Mouse (Mus musculus) embryonic facial prominence, embryonic 14.5 days (tissue): ENCODE results near the gene Dlx2. TPM values are rescaled to one million over a fixed set of nuclear protein-coding genes. Genes with fewer than 3 reads are reported as not detected.

Experiments
- ATAC-seq: fragments of 200-750 bp; cut with Nextera tagmentation; 2 replicates; pipeline ENCODE4 v1.8.0; 2017; ENCODE audit warnings: low read depth, moderate number of reproducible peaks, moderate TSS enrichment
- DNase-seq: peaks from one replicate; pipeline ENCODE4 v3.0.0-alpha.2; 2015; ENCODE audit warnings: low spot score
- H3K27ac ChIP-seq: fragments of 300-500 bp; sonication (generic); replicated peaks from 2 replicates; pipeline ENCODE4 v1.5.1; 2014; ENCODE audit warnings: low read depth, mild to moderate bottlenecking, low read length, moderate library complexity
- H3K27me3 ChIP-seq: fragments of 300-500 bp; sonication (generic); replicated peaks from 2 replicates; pipeline ENCODE4 v1.6.1; 2014; ENCODE audit warnings: low read length; ENCODE audit not compliant: control insufficient read depth, insufficient read depth
- H3K36me3 ChIP-seq: fragments of 300-500 bp; sonication (generic); 2 replicates; pipeline ENCODE4 v1.6.1; 2014; ENCODE audit warnings: low read length, mixed read lengths; ENCODE audit not compliant: control insufficient read depth, insufficient read depth
- H3K4me1 ChIP-seq: fragments of 300-500 bp; sonication (generic); 2 replicates; pipeline ENCODE4 v1.6.1; 2014; ENCODE audit warnings: antibody characterized with exemption, low read length; ENCODE audit not compliant: control insufficient read depth, insufficient read depth
- H3K4me2 ChIP-seq: fragments of 300-500 bp; sonication (generic); 2 replicates; pipeline ENCODE4 v1.6.1; 2014; ENCODE audit warnings: low read depth, mild to moderate bottlenecking, low read length, moderate library complexity, mixed read lengths
- H3K4me3 ChIP-seq: fragments of 300-500 bp; sonication (generic); 2 replicates; pipeline ENCODE4 v1.5.1; 2014; ENCODE audit warnings: low read depth, mild to moderate bottlenecking, low read length
- H3K9ac ChIP-seq: fragments of 300-500 bp; sonication (generic); 2 replicates; pipeline ENCODE4 v1.6.1; 2014; ENCODE audit warnings: low read depth, mild to moderate bottlenecking, low read length, moderate library complexity, mixed read lengths
- H3K9me3 ChIP-seq: fragments of 300-500 bp; sonication (generic); 2 replicates; pipeline ENCODE4 v1.6.1; 2016; ENCODE audit warnings: low read length; ENCODE audit not compliant: control insufficient read depth
- WGBS: fragments of 180-500 bp; shearing (Covaris S2); extraction: QIAGEN DNeasy Blood & Tissue Kit; methylation state at CpG from one replicate; pipeline ENCODE4 v1.1.7; 2014; 5-methylcytosine and 5-hydroxymethylcytosine counted together
- polyA plus RNA-seq: library from polyadenylated mRNA; unstranded; fragments of >200 nt; fragmentation: Nextera tagmentation; extraction: Ambion mirVana; gene quantifications from 2 replicates; pipeline ENCODE4 v1.2.1, GENCODE M21; 2014

Gene Dlx2
- polyA plus RNA-seq, 1 experiment from 2014 or later = 5.5 TPM

DNA sequence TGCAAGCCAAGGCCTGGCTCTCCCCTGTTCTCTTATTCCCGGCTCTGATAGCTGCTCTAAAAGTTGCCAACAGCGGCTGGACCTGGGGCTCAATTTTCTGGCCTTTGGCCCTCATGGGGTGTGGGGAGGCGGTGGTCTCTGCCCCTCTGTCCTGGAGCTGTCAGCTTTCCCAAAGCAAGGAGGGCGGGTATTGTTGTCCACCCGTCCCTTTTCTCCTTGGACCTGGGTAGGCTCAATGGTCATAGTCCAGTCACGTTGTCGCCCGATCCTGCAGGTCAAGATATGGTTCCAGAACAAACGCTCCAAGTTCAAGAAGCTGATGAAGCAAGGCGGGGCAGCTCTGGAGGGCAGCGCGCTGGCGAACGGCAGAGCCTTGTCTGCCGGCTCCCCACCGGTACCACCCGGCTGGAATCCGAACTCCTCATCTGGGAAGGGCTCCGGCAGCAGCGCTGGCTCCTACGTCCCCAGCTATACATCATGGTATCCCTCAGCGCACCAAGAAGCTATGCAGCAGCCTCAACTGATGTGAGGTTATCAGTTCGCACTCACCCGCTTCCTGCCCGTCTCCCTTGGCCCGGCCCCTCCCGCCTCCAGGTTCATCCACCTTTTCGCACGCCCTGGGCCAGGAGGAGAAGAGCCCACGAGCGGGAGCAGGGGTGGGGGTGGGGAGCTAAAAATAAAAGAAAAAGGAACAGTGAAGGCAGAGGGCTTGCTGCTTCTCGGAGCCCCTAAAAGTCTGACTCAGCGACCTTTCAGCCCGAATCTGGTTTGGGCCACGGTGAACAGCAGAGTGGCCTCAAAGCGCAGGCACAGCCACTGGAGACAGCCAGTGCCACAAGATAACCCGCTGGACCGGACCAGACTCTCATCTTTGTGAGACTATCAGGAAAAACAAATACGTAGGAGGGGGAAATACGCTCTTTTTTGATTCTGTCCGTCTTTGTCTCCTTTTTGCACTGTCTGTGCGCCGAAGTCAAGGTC lies 14.3 kb downstream of the Dlx2 start:
- WGBS = 3% methylated on average over 42 of the region's 43 CpGs
- H3K4me2 ChIP-seq = peak overlapping the region; percentile 75
- peak overlapping the region; percentile 87; the same call in 1 of the 2 replicates for H3K27ac ChIP-seq
- peaks cover 92% of the 10 kb centered on the region for H3K27me3 ChIP-seq
- peak overlapping the region; percentile 55 for H3K9ac ChIP-seq
- DNase-seq (no peak), ATAC-seq (no peak)
- peak overlapping the region; percentile 49 for H3K4me3 ChIP-seq
- no peaks in the 10 kb centered on the region for H3K9me3 ChIP-seq
- 0 out of 2 replicates have a peak, but pooled peaks cover 5% of the 10 kb centered on the region for H3K4me1 ChIP-seq
- no peaks in the 10 kb centered on the region for H3K36me3 ChIP-seq

DNA sequence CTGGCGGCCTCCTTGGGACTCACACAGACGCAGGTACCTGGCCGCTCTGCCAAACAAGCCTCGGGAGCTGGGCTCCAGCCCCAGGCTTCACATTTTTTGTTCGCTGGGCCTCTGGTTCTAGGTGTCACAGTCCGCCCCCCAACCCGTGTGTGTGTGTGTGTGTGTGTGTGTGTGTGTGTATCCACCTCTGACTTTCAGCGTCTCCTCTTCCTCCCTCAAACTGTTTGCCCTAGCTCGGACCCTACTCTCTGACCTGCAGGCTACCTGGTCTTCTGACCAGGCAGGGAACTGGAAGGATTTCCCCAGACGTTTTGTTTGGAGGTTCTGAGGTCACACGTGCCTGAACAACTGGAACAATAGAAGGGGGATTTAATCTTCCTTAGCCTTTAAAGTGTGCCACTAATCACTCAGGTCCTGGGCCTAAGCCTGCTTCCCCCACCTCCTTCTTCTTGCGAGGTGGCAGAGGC lies 15.4 kb downstream of the Dlx2 start:
- Histone ChIP-seq H3K4me3 (peak overlapping the region; percentile 49), H3K9me3 (no peaks in the 10 kb centered on the region), H3K4me2 (peak overlapping the region; percentile 75), H3K36me3 (no peaks in the 10 kb centered on the region), H3K9ac (peak overlapping the region; percentile 55), H3K27ac (peak overlapping the region; percentile 87), H3K4me1 (0 out of 2 replicates have a peak, but pooled peaks cover 5% of the 10 kb centered on the region), H3K27me3 (peaks cover 92% of the 10 kb centered on the region)
- 6% methylated on average over 11 of the region's 12 CpGs for WGBS
- ATAC-seq (no peak), DNase-seq (no peak)

DNA sequence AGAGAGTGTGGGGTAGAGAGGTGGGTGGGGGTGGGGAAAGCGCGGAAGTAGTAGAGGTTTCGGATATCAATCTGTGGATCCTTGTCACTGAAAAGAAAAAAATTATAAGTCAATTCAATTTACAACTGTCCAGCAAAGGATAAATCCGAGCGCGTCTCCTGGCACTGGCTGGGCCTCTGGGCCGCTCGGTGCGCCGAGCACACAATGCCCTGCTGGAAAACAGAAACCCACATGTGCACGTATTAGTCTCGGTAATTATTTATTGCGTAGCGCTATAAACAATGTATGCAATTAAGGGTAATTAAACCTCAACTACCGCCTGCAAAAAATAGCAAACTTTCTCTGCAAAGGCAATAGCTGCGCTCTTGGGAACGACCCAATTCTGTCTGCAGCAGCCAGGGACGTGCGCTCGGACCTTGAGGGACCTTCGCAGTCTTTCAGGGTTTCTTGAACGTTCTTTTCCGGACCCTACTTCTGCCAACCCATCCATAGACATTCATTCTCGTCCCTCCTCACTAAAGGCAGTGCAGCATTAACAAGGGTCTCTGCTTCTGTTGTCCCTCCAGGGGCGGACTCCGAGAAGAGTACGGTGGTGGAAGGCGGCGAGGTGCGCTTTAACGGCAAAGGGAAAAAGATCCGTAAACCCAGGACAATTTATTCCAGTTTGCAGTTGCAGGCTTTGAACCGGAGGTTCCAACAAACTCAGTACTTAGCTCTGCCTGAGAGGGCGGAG lies 16.0 kb downstream of the Dlx2 start:
- peak overlapping the region; percentile 49 for H3K4me3 ChIP-seq
- no peaks in the 10 kb centered on the region for H3K9me3 ChIP-seq
- H3K4me2 ChIP-seq = peak overlapping the region; percentile 75
- WGBS = 2% methylated on average over 34 of the region's 34 CpGs
- 0 out of 2 replicates have a peak, but pooled peaks cover 5% of the 10 kb centered on the region for H3K4me1 ChIP-seq
- ATAC-seq (no peak), DNase-seq (no peak)
- H3K36me3 ChIP-seq = no peaks in the 10 kb centered on the region
- peaks cover 93% of the 10 kb centered on the region for H3K27me3 ChIP-seq
- H3K9ac ChIP-seq = peak overlapping the region; percentile 55
- peak overlapping the region; percentile 87 for H3K27ac ChIP-seq

DNA sequence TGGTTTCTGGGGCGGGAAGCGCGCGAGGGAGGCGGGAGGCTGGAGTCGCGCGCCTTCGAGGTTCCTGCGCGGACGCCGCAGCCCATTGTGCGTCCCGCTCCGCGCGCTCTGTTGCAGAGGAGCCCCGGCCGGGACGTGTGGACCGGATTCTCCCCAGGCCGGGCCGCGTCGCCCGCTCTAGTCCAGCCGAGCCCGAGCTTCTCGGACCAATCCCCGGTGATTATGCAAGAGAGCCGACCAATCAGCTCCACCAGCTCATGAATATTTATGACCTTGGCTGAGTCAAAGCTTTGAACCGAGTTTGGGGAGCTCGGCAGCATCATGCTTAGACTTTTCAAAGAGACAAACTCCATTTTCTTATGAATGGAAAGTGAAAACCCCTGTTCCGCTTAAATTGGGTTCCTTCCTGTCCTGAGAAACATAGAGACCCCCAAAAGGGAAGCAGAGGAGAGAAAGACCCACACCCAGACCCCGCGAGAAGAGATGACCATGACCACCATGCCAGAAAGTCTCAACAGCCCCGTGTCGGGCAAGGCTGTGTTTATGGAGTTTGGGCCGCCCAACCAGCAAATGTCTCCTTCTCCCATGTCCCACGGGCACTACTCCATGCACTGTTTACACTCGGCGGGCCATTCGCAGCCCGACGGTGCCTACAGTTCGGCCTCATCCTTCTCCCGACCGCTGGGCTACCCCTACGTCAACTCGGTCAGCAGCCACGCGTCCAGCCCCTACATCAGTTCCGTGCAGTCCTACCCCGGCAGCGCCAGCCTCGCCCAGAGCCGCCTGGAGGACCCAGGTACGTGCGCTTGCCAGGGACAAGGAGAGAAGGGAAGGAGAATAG lies 16.8 kb downstream of the Dlx2 start:
- peak overlapping the region; percentile 68 for H3K9ac ChIP-seq
- H3K27me3 ChIP-seq = peaks cover 95% of the 10 kb centered on the region
- peak overlapping the region; percentile 87 for H3K27ac ChIP-seq
- 0 out of 2 replicates have a peak, but pooled peaks cover 5% of the 10 kb centered on the region for H3K4me1 ChIP-seq
- H3K4me3 ChIP-seq = peak overlapping the region; percentile 49
- no peaks in the 10 kb centered on the region for H3K9me3 ChIP-seq
- WGBS = under 1% methylated on average over 44 of the region's 60 CpGs
- H3K4me2 ChIP-seq = peak overlapping the region; percentile 75
- peak; percentile 93 for ATAC-seq
- DNase-seq = peak; percentile 97
- no peaks in the 10 kb centered on the region for H3K36me3 ChIP-seq

DNA sequence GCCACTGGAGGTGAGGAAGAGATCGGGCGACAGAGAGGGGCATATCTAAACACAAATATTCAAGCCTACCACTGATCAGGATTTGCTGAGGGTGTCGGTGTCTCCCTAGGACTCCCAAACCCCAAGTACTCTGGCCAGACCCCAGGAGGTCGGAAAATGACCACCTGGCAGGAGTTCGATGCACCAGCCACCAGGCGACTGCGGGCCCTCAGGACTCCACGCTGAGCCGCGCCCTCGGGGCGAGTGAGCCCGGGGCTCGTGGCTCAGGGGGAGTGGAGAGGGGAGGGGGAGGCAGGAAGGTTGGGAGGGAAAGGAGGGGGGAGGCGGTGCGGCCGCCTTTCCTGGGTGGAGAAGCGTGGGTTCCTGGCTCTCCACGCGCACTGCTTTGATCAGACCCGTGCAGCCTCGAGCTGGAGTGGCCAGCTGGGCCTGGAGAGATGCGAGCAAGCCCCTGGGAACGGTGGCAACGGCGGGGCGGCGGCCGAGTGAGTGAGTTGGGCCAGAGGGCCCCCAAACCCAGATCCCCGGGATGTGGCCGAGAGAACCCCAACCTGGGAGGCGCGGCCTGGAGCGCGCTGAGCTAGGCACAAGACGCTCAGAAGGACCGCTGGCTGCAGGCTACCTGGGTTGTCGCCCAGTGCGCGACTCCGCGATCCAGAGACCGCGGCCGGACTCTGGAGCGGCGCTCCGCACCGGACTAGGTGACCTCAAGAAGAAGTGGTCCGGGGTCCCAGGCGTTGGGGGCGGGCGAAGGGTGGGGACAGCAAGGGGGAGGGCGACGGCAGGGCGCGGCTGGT lies 17.6 kb downstream of the Dlx2 start:
- under 1% methylated on average over 29 of the region's 57 CpGs for WGBS
- no peak for DNase-seq
- Histone ChIP-seq H3K4me3 (peak overlapping the region; percentile 49), H3K4me1 (0 out of 2 replicates have a peak, but pooled peaks cover 5% of the 10 kb centered on the region), H3K9ac (peak overlapping the region; percentile 68), H3K27me3 (peaks cover 94% of the 10 kb centered on the region), H3K36me3 (no peaks in the 10 kb centered on the region), H3K4me2 (peak overlapping the region; percentile 75), H3K27ac (peak overlapping the region; percentile 87), H3K9me3 (no peaks in the 10 kb centered on the region)
- ATAC-seq = peak; percentile 46

DNA sequence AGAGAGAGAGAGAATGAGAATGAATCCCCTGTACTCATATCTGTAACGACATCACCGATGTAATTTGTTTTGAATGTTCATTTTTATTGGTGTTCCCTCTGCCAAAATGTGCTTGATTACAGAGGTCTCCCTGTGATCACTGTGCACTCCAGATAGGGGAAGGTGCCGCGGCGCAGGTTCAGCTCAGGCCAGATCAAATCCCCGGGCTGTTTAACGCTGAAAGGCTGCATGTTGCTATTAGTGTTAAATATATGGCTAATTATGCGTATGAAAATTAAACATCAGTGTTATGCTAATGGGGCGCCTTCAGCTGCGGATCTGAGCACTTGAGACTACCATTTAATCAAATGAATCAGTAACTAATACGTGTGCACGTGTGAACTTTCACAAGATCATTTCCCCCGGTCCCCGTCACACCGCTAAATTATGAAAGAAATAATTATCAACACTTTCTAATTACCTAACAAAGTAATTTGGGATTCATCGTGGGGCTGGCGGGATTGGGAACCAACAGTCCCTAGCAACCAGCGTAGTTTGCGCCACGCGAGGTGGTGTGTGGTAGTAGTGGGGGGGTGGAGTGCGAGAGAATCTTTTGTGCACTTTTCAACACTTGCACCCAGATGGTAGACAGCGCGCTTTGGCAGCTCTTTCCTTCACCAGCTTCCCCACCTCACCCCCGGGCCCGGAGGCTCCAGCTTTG lies 18.4 kb downstream of the Dlx2 start, which contains the start of gene Dlx1:
TSS of gene Dlx1 (plus strand) at position 100 of the 700 bp plus-strand sequence.
- H3K4me1 ChIP-seq = peaks cover 9% of the 10 kb centered on the region; the same call in 1 of the 2 replicates
- 1% methylated on average over 26 of the region's 26 CpGs for WGBS
- H3K36me3 ChIP-seq = no peaks in the 10 kb centered on the region
- H3K4me2 ChIP-seq = peak within 1 kb of the TSS; percentile 75
- no peak for DNase-seq
- no peak for ATAC-seq
- H3K9me3 ChIP-seq = no peaks in the 10 kb centered on the region
- H3K4me3 ChIP-seq = peak within 1 kb of the TSS; percentile 49
- H3K9ac ChIP-seq = peak within 1 kb of the TSS; percentile 68
- H3K27me3 ChIP-seq = peaks cover 94% of the 10 kb centered on the region
- peak within 1 kb of the TSS; percentile 87 for H3K27ac ChIP-seq
